Comparison of ENCODE assay signal across 8 mouse cellular contexts in genomic region chr17:15826444-15826909, GRCm38 (mm10). TPM values are rescaled to one million over a fixed set of nuclear protein-coding genes. Genes with fewer than 3 reads are reported as not detected.
DNase-seq lines count a peak whose midpoint lies in the region; ATAC-seq and TF ChIP-seq lines count a peak whose summit lies in the region.

No protein-coding gene starts in this region.

- H3K4me2 ChIP-seq in forebrain, embryonic 13.5 days, result peak overlapping the region; percentile 90
- peak overlapping the region; percentile 70 for H3K4me2 ChIP-seq in liver, embryonic 16.5 days (ENCODE audit: low read depth, low read length)
- H3K4me2 ChIP-seq in neural tube, embryonic 12.5 days (replicated peaks), result peak overlapping the region; percentile 75
- H3K4me2 ChIP-seq in stomach, postnatal 0 days (replicated peaks; ENCODE audit: low read depth), result peak overlapping the region; percentile 84

- no peaks in the 10 kb centered on the region for H3K9me3 ChIP-seq in forebrain, embryonic 13.5 days (replicated peaks)
- no peaks in the 10 kb centered on the region for H3K9me3 ChIP-seq in liver, embryonic 16.5 days (replicated peaks; ENCODE audit: control insufficient read depth, low read length)
- no peaks in the 10 kb centered on the region for H3K9me3 ChIP-seq in neural tube, embryonic 12.5 days
- H3K9me3 ChIP-seq in stomach, postnatal 0 days (ENCODE audit: control insufficient read depth, low read length), result no peaks in the 10 kb centered on the region

- peak overlapping the region; percentile 96 for H3K9ac ChIP-seq in forebrain, embryonic 13.5 days
- peak overlapping the region; percentile 47; the same call in 1 of the 2 replicates for H3K9ac ChIP-seq in liver, embryonic 16.5 days (ENCODE audit: low read depth, low read length)
- peak overlapping the region; percentile 99 for H3K9ac ChIP-seq in neural tube, embryonic 12.5 days
- H3K9ac ChIP-seq in stomach, postnatal 0 days (ENCODE audit: low read length), result peak overlapping the region; percentile 96

- peak; percentile 85 for ATAC-seq in CD4-positive, CD25-positive, alpha-beta regulatory T cell, adult 4 months
- peak; percentile 94 for ATAC-seq in forebrain, embryonic 13.5 days
- ATAC-seq in liver, embryonic 16.5 days (ENCODE audit: low read depth), result peak; percentile 89
- peak; percentile 87 for ATAC-seq in neural tube, embryonic 12.5 days (ENCODE audit: low FRiP score, low read depth)
- ATAC-seq in stomach, postnatal 0 days (ENCODE audit: low FRiP score, low TSS enrichment), result peak; percentile 96

- peak overlapping the region; percentile 94 for H3K27ac ChIP-seq in forebrain, embryonic 13.5 days
- no peak overlapping the region for H3K27ac ChIP-seq in liver, embryonic 16.5 days (ENCODE audit: low read length)
- H3K27ac ChIP-seq in neural tube, embryonic 12.5 days, result peak overlapping the region; percentile 96
- peak overlapping the region; percentile 98 for H3K27ac ChIP-seq in stomach, postnatal 0 days (replicated peaks)

- H3K27me3 ChIP-seq in forebrain, embryonic 13.5 days, result no peaks in the 10 kb centered on the region
- H3K27me3 ChIP-seq in liver, embryonic 16.5 days (ENCODE audit: control insufficient read depth, insufficient read depth, low read depth, low read length), result peaks cover 75% of the 10 kb centered on the region
- no peaks in the 10 kb centered on the region for H3K27me3 ChIP-seq in neural tube, embryonic 12.5 days (replicated peaks)
- no peaks in the 10 kb centered on the region for H3K27me3 ChIP-seq in stomach, postnatal 0 days (ENCODE audit: control insufficient read depth, insufficient read depth, low read length)

- no peak for TF ChIP-seq EP300 in stomach, postnatal 0 days (optimal IDR thresholded peaks at IDR 0.05)

- peaks cover 57% of the 10 kb centered on the region for H3K4me1 ChIP-seq in forebrain, embryonic 13.5 days
- H3K4me1 ChIP-seq in liver, embryonic 16.5 days (ENCODE audit: control insufficient read depth, low read depth, low read length), result no peaks in the 10 kb centered on the region; the same call in 1 of the 2 replicates
- H3K4me1 ChIP-seq in neural tube, embryonic 12.5 days, result peaks cover 21% of the 10 kb centered on the region
- 0 out of 2 replicates have a peak, but pooled peaks cover 2% of the 10 kb centered on the region for H3K4me1 ChIP-seq in stomach, postnatal 0 days (replicated peaks; ENCODE audit: control insufficient read depth, insufficient read depth)

- no peaks in the 10 kb centered on the region for H3K36me3 ChIP-seq in forebrain, embryonic 13.5 days (ENCODE audit: poor library complexity, severe bottlenecking)
- H3K36me3 ChIP-seq in liver, embryonic 16.5 days (ENCODE audit: control insufficient read depth, insufficient read depth), result no peaks in the 10 kb centered on the region
- H3K36me3 ChIP-seq in neural tube, embryonic 12.5 days, result no peaks in the 10 kb centered on the region
- H3K36me3 ChIP-seq in stomach, postnatal 0 days (ENCODE audit: control insufficient read depth, insufficient read depth, low read length), result no peaks in the 10 kb centered on the region

- H3K4me3 ChIP-seq in forebrain, embryonic 13.5 days, result peak overlapping the region; percentile 90
- H3K4me3 ChIP-seq in liver, embryonic 16.5 days (ENCODE audit: low read depth, low read length), result peak overlapping the region; percentile 63
- peak overlapping the region; percentile 99 for H3K4me3 ChIP-seq in neural tube, embryonic 12.5 days
- peak overlapping the region; percentile 94 for H3K4me3 ChIP-seq in stomach, postnatal 0 days (ENCODE audit: low read depth, low read length)

- peak; percentile 19 for DNase-seq in c-Kit-positive CD71-positive TER-119-negative erythroid progenitor cells, embryonic 14.5 days (ENCODE audit: low read depth)
- DNase-seq in heart, postnatal 10 days, result peak; percentile 99
- DNase-seq in large intestine, adult 2 months (ENCODE audit: low read depth, low spot score), result peak; percentile 96
- peak; percentile 100 for DNase-seq in stomach, postnatal 0 days (ENCODE audit: low spot score)

- WGBS in forebrain, embryonic 13.5 days, result under 1% methylated on average over 26 of the region's 34 CpGs
- WGBS in large intestine, adult 2 months, result under 1% methylated on average over 34 of the region's 34 CpGs
- WGBS in liver, embryonic 16.5 days (ENCODE audit: insufficient replicate concordance), result under 1% methylated on average over 30 of the region's 34 CpGs
- under 1% methylated on average over 32 of the region's 34 CpGs for WGBS in neural tube, embryonic 12.5 days
- 0% methylated on average over 25 of the region's 34 CpGs for whole genome bisulfite sequencing in stomach, postnatal 0 days

- peak; percentile 32; the same call in 1 of the 2 replicates for TF ChIP-seq CTCF in stomach, postnatal 0 days (IDR thresholded peaks at IDR 0.05; ENCODE audit: low read depth)

- intact Hi-C loops in heart, postnatal 10 days (cut with DNase I), result loop anchor here (10.0 kb wide), 2 partner anchors 838 to 1798 kb away; partner anchors contain the start of gene Lnpep

RNA-seq across cellular contexts. Expression of gene Rgmb, which starts 4.4 kb away (rescaled TPM):
- polyA plus RNA-seq in CD4-positive, CD25-positive, alpha-beta regulatory T cell, adult 4 months (2017; shearing (Covaris generic)), result under 1 TPM; 0.56 to 0.60 TPM
- polyA plus RNA-seq in forebrain, embryonic 13.5 days (2015; fragmentation: Nextera tagmentation; extraction: Ambion mirVana), result 39.2 and 44.4 TPM in 2 replicates
- 10 to 100 TPM; 25.8 to 26.9 TPM for total RNA-seq in heart, postnatal 10 days (2021)
- 40.5 and 54.6 TPM in 2 replicates for polyA plus RNA-seq in large intestine, adult 2 months (2012; rRNA removed)
- 0.85 and 0.86 TPM in 2 replicates for polyA plus RNA-seq in liver, embryonic 16.5 days (2015; fragmentation: Nextera tagmentation; extraction: Ambion mirVana)
- polyA plus RNA-seq in neural tube, embryonic 12.5 days (2016; fragmentation: Nextera tagmentation; extraction: Ambion mirVana), result 132 and 145 TPM in 2 replicates
- polyA plus RNA-seq in stomach, postnatal 0 days (2015; fragmentation: Nextera tagmentation; extraction: Ambion mirVana), result 33.0 and 41.1 TPM in 2 replicates

Comparison
In these comparisons a context has a peak if more than half of its experiments do, and no peak if none do; other contexts are left out.
1. DNase-seq: peak in every context shown above with its lines; median percentile 100 in stomach, postnatal 0 days; 99 in heart, postnatal 10 days; 96 in large intestine, adult 2 months; 19 in c-Kit-positive CD71-positive TER-119-negative erythroid progenitor cells, embryonic 14.5 days.
2. H3K9ac ChIP-seq: peak in every context shown above with its lines; median percentile 99 in neural tube, embryonic 12.5 days; 96 in forebrain, embryonic 13.5 days; 96 in stomach, postnatal 0 days; 47 in liver, embryonic 16.5 days.
3. RNA of gene Rgmb, which starts 4.4 kb away (polyA plus RNA-seq): 132 to 145 TPM in neural tube, embryonic 12.5 days, 40.5 to 54.6 TPM in large intestine, adult 2 months, 39.2 to 44.4 TPM in forebrain, embryonic 13.5 days and 33.0 to 41.1 TPM in stomach, postnatal 0 days; 0.85 to 0.86 TPM in liver, embryonic 16.5 days and 0.56 to 0.60 TPM in CD4-positive, CD25-positive, alpha-beta regulatory T cell, adult 4 months; every median in the first group is over 10 times any median in the second.
4. Peak in every context shown above with its lines, with median percentiles within 50 percentile points of each other: ATAC-seq, H3K4me2 ChIP-seq and H3K4me3 ChIP-seq.